Comparison of ENCODE assay signal across 13 mouse cellular contexts in genomic region chr11:33749408-33749807, GRCm38 (mm10).
DNase-seq lines count a peak whose midpoint lies in the region; ATAC-seq and TF ChIP-seq lines count a peak whose summit lies in the region.
"Had no signal": no experiment of that assay in that cellular context is flagged by ENCODE, and none has a peak within 500 bp of the region (broad histone marks: within the 10 kb centered on the region; RNA-seq: fewer than 3 reads in every experiment).

No protein-coding gene starts in this region.

- H3K4me2 ChIP-seq in lung, embryonic 14.5 days, result no peak overlapping the region
- H3K4me2 ChIP-seq in heart, embryonic 11.5 days, result no peak overlapping the region
- no peak overlapping the region for H3K4me2 ChIP-seq in heart, embryonic 12.5 days
- H3K4me2 ChIP-seq: liver, embryonic 13.5 days had no signal

- no peak overlapping the region for H3K4me3 ChIP-seq in gastrocnemius, adult 2 months
- no peak overlapping the region for H3K4me3 ChIP-seq in lung, embryonic 14.5 days (ENCODE audit: low read depth, low read length)
- no peak overlapping the region for H3K4me3 ChIP-seq in ES-E14 (ENCODE audit: insufficient read depth in 1 of 2, low read depth in 1 of 2, low read length in 2 of 2, poor library complexity in 1 of 2, severe bottlenecking in 1 of 2)
- no peak overlapping the region for H3K4me3 ChIP-seq in heart, embryonic 11.5 days (ENCODE audit: low read depth, low read length)
- no peak overlapping the region for H3K4me3 ChIP-seq in heart, embryonic 12.5 days
- H3K4me3 ChIP-seq: hindbrain, embryonic 10.5 days; liver, embryonic 13.5 days; megakaryocyte, embryonic 14.5 days had no signal

- intact Hi-C loops in gastrocnemius, adult 2 months (cut with DNase I), result no loop called here

- no peaks in the 10 kb centered on the region for H3K9me3 ChIP-seq in lung, embryonic 14.5 days (ENCODE audit: low read depth, low read length)
- H3K9me3 ChIP-seq in ES-E14 (ENCODE audit: control insufficient read depth, insufficient read depth, low read depth, low read length), result no peaks in the 10 kb centered on the region
- no peaks in the 10 kb centered on the region for H3K9me3 ChIP-seq in heart, embryonic 11.5 days (replicated peaks; ENCODE audit: control insufficient read depth, low read length)
- H3K9me3 ChIP-seq in heart, embryonic 12.5 days (replicated peaks), result no peaks in the 10 kb centered on the region
- H3K9me3 ChIP-seq: hindbrain, embryonic 10.5 days; liver, embryonic 13.5 days had no signal

- H3K9ac ChIP-seq in lung, embryonic 14.5 days, result no peak overlapping the region
- no peak overlapping the region for H3K9ac ChIP-seq in ES-E14 (ENCODE audit: insufficient read depth, low read depth, low read length, poor library complexity, severe bottlenecking)
- no peak overlapping the region for H3K9ac ChIP-seq in heart, embryonic 11.5 days (ENCODE audit: low read depth, low read length)
- no peak overlapping the region for H3K9ac ChIP-seq in heart, embryonic 12.5 days
- H3K9ac ChIP-seq: liver, embryonic 13.5 days had no signal

- H3K27ac ChIP-seq in gastrocnemius, adult 2 months, result no peak overlapping the region
- H3K27ac ChIP-seq in lung, embryonic 14.5 days (ENCODE audit: low read depth), result no peak overlapping the region
- H3K27ac ChIP-seq in ES-E14 (ENCODE audit: insufficient read depth, low read depth, low read length, poor library complexity, severe bottlenecking), result no peak overlapping the region
- no peak overlapping the region for H3K27ac ChIP-seq in heart, embryonic 11.5 days (ENCODE audit: low read depth, low read length)
- H3K27ac ChIP-seq in heart, embryonic 12.5 days (ENCODE audit: poor library complexity, severe bottlenecking), result no peak overlapping the region
- H3K27ac ChIP-seq: hindbrain, embryonic 10.5 days; liver, embryonic 13.5 days had no signal

- no peak for ATAC-seq in lung, embryonic 14.5 days (ENCODE audit: insufficient read depth)
- no peak for ATAC-seq in heart, embryonic 11.5 days (replicated peaks; ENCODE audit: insufficient number of reproducible peaks, low FRiP score, low TSS enrichment)
- ATAC-seq in heart, embryonic 12.5 days (ENCODE audit: insufficient number of reproducible peaks, low FRiP score), result no peak
- ATAC-seq: activated CD4-positive, CD25-positive, alpha-beta regulatory T cell, adult 4 months had no signal

- peaks cover 5% of the 10 kb centered on the region; the same call in 1 of the 2 replicates for H3K4me1 ChIP-seq in lung, embryonic 14.5 days (ENCODE audit: insufficient read depth)
- no peaks in the 10 kb centered on the region for H3K4me1 ChIP-seq in ES-E14 (ENCODE audit: control insufficient read depth in 2 of 2, insufficient read depth in 2 of 2, low read length in 2 of 2, poor library complexity in 1 of 2)
- no peaks in the 10 kb centered on the region for H3K4me1 ChIP-seq in heart, embryonic 11.5 days (ENCODE audit: control insufficient read depth, insufficient read depth, low read length)
- no peaks in the 10 kb centered on the region for H3K4me1 ChIP-seq in heart, embryonic 12.5 days (replicated peaks)
- H3K4me1 ChIP-seq: liver, embryonic 13.5 days had no signal

- no peak for DNase-seq in gastrocnemius, adult 2 months
- DNase-seq in gastrocnemius, postnatal 4 days (ENCODE audit: low spot score in 2 of 2), result no peak
- DNase-seq in lung, embryonic 14.5 days, result no peak
- no peak for DNase-seq in lung, adult 18-20 months
- peak; percentile 42 for DNase-seq in ES-E14 (ENCODE audit: low read depth, low spot score)
- peak; percentile 14 for DNase-seq in induced T-regulatory cell, adult 2 months (ENCODE audit: low read depth)
- DNase-seq: kidney, adult 8-10 months; liver, embryonic 13.5 days had no signal

- no peaks in the 10 kb centered on the region for H3K27me3 ChIP-seq in lung, embryonic 14.5 days (ENCODE audit: insufficient read depth, low read length)
- no peaks in the 10 kb centered on the region; the same call in 1 of the 2 replicates for H3K27me3 ChIP-seq in heart, embryonic 11.5 days (ENCODE audit: control insufficient read depth, insufficient read depth, low read length)
- H3K27me3 ChIP-seq in heart, embryonic 12.5 days (replicated peaks), result no peaks in the 10 kb centered on the region
- H3K27me3 ChIP-seq: liver, embryonic 13.5 days; megakaryocyte, embryonic 14.5 days had no signal

- H3K36me3 ChIP-seq in lung, embryonic 14.5 days (ENCODE audit: insufficient read depth), result no peaks in the 10 kb centered on the region
- no peaks in the 10 kb centered on the region for H3K36me3 ChIP-seq in ES-E14 (ENCODE audit: control insufficient read depth, insufficient read depth, low read length, poor library complexity, severe bottlenecking)
- H3K36me3 ChIP-seq in heart, embryonic 11.5 days (ENCODE audit: control insufficient read depth, insufficient read depth, low read length), result no peaks in the 10 kb centered on the region
- no peaks in the 10 kb centered on the region for H3K36me3 ChIP-seq in heart, embryonic 12.5 days
- H3K36me3 ChIP-seq: hindbrain, embryonic 10.5 days; liver, embryonic 13.5 days had no signal

- TF ChIP-seq CTCF in gastrocnemius, adult 2 months (IDR thresholded peaks at IDR 0.05), result peak; percentile 24; the same call in 1 of the 2 replicates
- TF ChIP-seq CTCF in lung, embryonic 14.5 days (IDR thresholded peaks at IDR 0.05; ENCODE audit: low read depth), result peak; percentile 54

- in situ Hi-C loops in ES-E14 (cut with MboI; ENCODE audit: low sequenced_read_pairs in 2 of 2, unreplicated experiment in 2 of 2), result no loop called here

- WGBS in lung, embryonic 14.5 days, result 89% methylated on average over 12 of the region's 12 CpGs
- 90% methylated on average over 12 of the region's 12 CpGs for WGBS in heart, embryonic 11.5 days (ENCODE audit: insufficient replicate concordance)
- WGBS in heart, embryonic 12.5 days, result 90% methylated on average over 12 of the region's 12 CpGs

TF ChIP-seq in ES-E14, 5 proteins besides CTCF, POLR2A, EP300 and RAD21:
- no peak for TF ChIP-seq MAFK (IDR thresholded peaks at IDR 0.05; ENCODE audit: insufficient read depth, low read depth, low read length)
- peak; percentile 38; the same call in 1 of the 2 replicates for TF ChIP-seq ZC3H11A (IDR thresholded peaks at IDR 0.05; ENCODE audit: borderline replicate concordance, low read depth, low read length)

Comparison
In these comparisons a context has a peak if more than half of its experiments do, and no peak if none do; other contexts are left out.
1. DNase-seq: peak in ES-E14 (single experiment) and induced T-regulatory cell, adult 2 months (single experiment); none in gastrocnemius, adult 2 months (single experiment), gastrocnemius, postnatal 4 days (0 of 2), lung, embryonic 14.5 days (single experiment) and lung, adult 18-20 months (0 of 2).